Mouse (Mus musculus): ENCODE measurements around the gene Nudcd3. TPM values are rescaled to one million over a fixed set of nuclear protein-coding genes. Genes with fewer than 3 reads are reported as not detected.

The Nudcd3 gene
- total RNA-seq, 1 experiment from 2014 or later = 39.7 TPM

- ATAC-seq (replicated peaks; ENCODE audit: low read depth, poor library complexity, severe bottlenecking) = no peak
Measured at GRCm38 (mm10) chr11:6065046-6065521, 135.1 kb downstream of the Nudcd3 start.

GRCm38 (mm10) chr11:6064215-6065045 is 135.8 kb downstream of the Nudcd3 start:
- ATAC-seq (replicated peaks; ENCODE audit: low read depth, poor library complexity, severe bottlenecking) = no peak

GRCm38 (mm10) chr11:6063501-6064214 is 136.6 kb downstream of the Nudcd3 start:
- no peak for ATAC-seq (replicated peaks; ENCODE audit: low read depth, poor library complexity, severe bottlenecking)

GRCm38 (mm10) chr11:6063065-6063464 is 137.2 kb downstream of the Nudcd3 start:
- no peak for ATAC-seq (replicated peaks; ENCODE audit: low read depth, poor library complexity, severe bottlenecking)

- ATAC-seq (replicated peaks; ENCODE audit: low read depth, poor library complexity, severe bottlenecking) = no peak
Measured at GRCm38 (mm10) chr11:6062329-6062728, 137.9 kb downstream of the Nudcd3 start.

GRCm38 (mm10) chr11:6061891-6062290 is 138.3 kb downstream of the Nudcd3 start:
- no peak for ATAC-seq (replicated peaks; ENCODE audit: low read depth, poor library complexity, severe bottlenecking)

GRCm38 (mm10) chr11:6059162-6059561 is 141.1 kb downstream of the Nudcd3 start:
- ATAC-seq (replicated peaks; ENCODE audit: low read depth, poor library complexity, severe bottlenecking) = no peak

Other genes with a start within 250 kb of the Nudcd3 start
- 32.8 and 33.6 TPM in 2 replicates for gene Ykt6, start 244.7 kb downstream of the Nudcd3 start, total RNA-seq (2017)
- 1.9 and 2.0 TPM in 2 replicates for gene Camk2b, start 134.1 kb downstream of the Nudcd3 start, total RNA-seq (2017)
- 0.78 and 1.8 TPM in 2 replicates for gene A730071L15Rik, start 386 bp downstream of the Nudcd3 start, total RNA-seq (2017)
- not detected in 2 replicates for gene Npc1l1, start 29.7 kb upstream of the Nudcd3 start, total RNA-seq (2017)
- 40.9 and 43.2 TPM in 2 replicates for gene Ddx56, start 67.4 kb upstream of the Nudcd3 start, total RNA-seq (2017)
- 37.5 and 49.2 TPM in 2 replicates for gene Tmed4, start 74.5 kb upstream of the Nudcd3 start, total RNA-seq (2017)
- 95.6 and 111 TPM in 2 replicates for gene Ogdh, start 91.2 kb upstream of the Nudcd3 start, total RNA-seq (2017)
- gene Zmiz2, start 188.7 kb upstream of the Nudcd3 start, total RNA-seq (2017) = 9.6 and 17.1 TPM in 2 replicates
- 2,015 and 2,091 TPM in 2 replicates for gene Ppia, start 215.0 kb upstream of the Nudcd3 start, total RNA-seq (2017)
- gene H2afv, start 244.0 kb upstream of the Nudcd3 start, total RNA-seq (2017) = 88.8 and 129 TPM in 2 replicates

Data from common myeloid progenitor, adult 5-6 weeks (primary cell).